ENCODE assay signal across 9 mouse cellular contexts in genomic region chr11:3864343-3864742, GRCm38 (mm10). TPM values are rescaled to one million over a fixed set of nuclear protein-coding genes. Genes with fewer than 3 reads are reported as not detected.
DNase-seq lines count a peak whose midpoint lies in the region; ATAC-seq and TF ChIP-seq lines count a peak whose summit lies in the region.
"Had no signal": no experiment of that assay in that cellular context is flagged by ENCODE, and none has a peak within 500 bp of the region (broad histone marks: within the 10 kb centered on the region; RNA-seq: fewer than 3 reads in every experiment).

No protein-coding gene starts in this region.

- peak overlapping the region; percentile 59 for H3K4me3 ChIP-seq in heart, embryonic 13.5 days
- H3K4me3 ChIP-seq in embryonic facial prominence, embryonic 11.5 days (ENCODE audit: low read depth, low read length): peak overlapping the region; percentile 48
- H3K4me3 ChIP-seq in midbrain, postnatal 0 days (ENCODE audit: low read depth, low read length): peak overlapping the region; percentile 45

- no peak for ATAC-seq in heart, embryonic 13.5 days (ENCODE audit: extremely low read depth, insufficient number of reproducible peaks, low FRiP score, low TSS enrichment)
- no peak for ATAC-seq in embryonic facial prominence, embryonic 11.5 days (replicated peaks; ENCODE audit: insufficient number of reproducible peaks, low FRiP score, low TSS enrichment, low read depth)
- peak; percentile 53; the same call in 1 of the 2 replicates for ATAC-seq in midbrain, postnatal 0 days (ENCODE audit: low FRiP score)
- no peak for ATAC-seq in cerebellum, adult (ENCODE audit: insufficient number of reproducible peaks, low FRiP score, low TSS enrichment)

- peaks cover 55% of the 10 kb centered on the region for H3K27me3 ChIP-seq in heart, embryonic 13.5 days (replicated peaks)
- H3K27me3 ChIP-seq in embryonic facial prominence, embryonic 11.5 days (ENCODE audit: control insufficient read depth, insufficient read depth, low read length): peaks cover 7% of the 10 kb centered on the region; the same call in 1 of the 2 replicates
- no peaks in the 10 kb centered on the region for H3K27me3 ChIP-seq in midbrain, postnatal 0 days (ENCODE audit: insufficient read depth, low read length)

- peaks cover 16% of the 10 kb centered on the region for H3K4me1 ChIP-seq in heart, embryonic 13.5 days
- H3K4me1 ChIP-seq in embryonic facial prominence, embryonic 11.5 days (ENCODE audit: control insufficient read depth, insufficient read depth, low read length): peaks cover 3% of the 10 kb centered on the region; the same call in 1 of the 2 replicates
- peaks cover 4% of the 10 kb centered on the region; the same call in 1 of the 2 replicates for H3K4me1 ChIP-seq in midbrain, postnatal 0 days (ENCODE audit: insufficient read depth, low read length)

- no peaks in the 10 kb centered on the region for H3K9me3 ChIP-seq in heart, embryonic 13.5 days
- no peaks in the 10 kb centered on the region for H3K9me3 ChIP-seq in embryonic facial prominence, embryonic 11.5 days (replicated peaks; ENCODE audit: control insufficient read depth, low read length)
- H3K9me3 ChIP-seq in midbrain, postnatal 0 days (ENCODE audit: low read length): no peaks in the 10 kb centered on the region

- 42% methylated on average over 6 of the region's 6 CpGs for WGBS in heart, embryonic 13.5 days
- WGBS in embryonic facial prominence, embryonic 11.5 days: 37% methylated on average over 6 of the region's 6 CpGs
- 32% methylated on average over 6 of the region's 6 CpGs for WGBS in midbrain, postnatal 0 days

- no peak for DNase-seq in heart, adult 9 months (ENCODE audit: low spot score in 2 of 2)
- peak; percentile 26 for DNase-seq in embryonic facial prominence, embryonic 11.5 days (ENCODE audit: low spot score)
- DNase-seq in kidney, adult 9 months: peak; percentile 39
- peak; percentile 41 for DNase-seq in midbrain, postnatal 0 days (ENCODE audit: low spot score)
- DNase-seq in layer of hippocampus, adult 18-20 months (ENCODE audit: low spot score in 2 of 2): no peak
- no peak for DNase-seq in right cerebral cortex, postnatal 25 days

- no peaks in the 10 kb centered on the region for H3K36me3 ChIP-seq in heart, embryonic 13.5 days
- H3K36me3 ChIP-seq in embryonic facial prominence, embryonic 11.5 days (replicated peaks; ENCODE audit: control insufficient read depth, insufficient read depth, low read depth, low read length): no peaks in the 10 kb centered on the region
- no peaks in the 10 kb centered on the region for H3K36me3 ChIP-seq in midbrain, postnatal 0 days (ENCODE audit: insufficient read depth, low read length)

- no peak overlapping the region for H3K9ac ChIP-seq in heart, embryonic 13.5 days
- peak overlapping the region; percentile 50; the same call in 1 of the 2 replicates for H3K9ac ChIP-seq in embryonic facial prominence, embryonic 11.5 days (replicated peaks; ENCODE audit: low read length)
- no peak overlapping the region for H3K9ac ChIP-seq in midbrain, postnatal 0 days (replicated peaks; ENCODE audit: low read length, poor library complexity, severe bottlenecking)

- H3K27ac ChIP-seq in heart, embryonic 13.5 days (replicated peaks): no peak overlapping the region
- H3K27ac ChIP-seq in embryonic facial prominence, embryonic 11.5 days (replicated peaks; ENCODE audit: low read depth, low read length): no peak overlapping the region
- H3K27ac ChIP-seq in midbrain, postnatal 0 days (ENCODE audit: low read depth, low read length): no peak overlapping the region

- no peak for TF ChIP-seq CTCF in midbrain, postnatal 0 days (IDR thresholded peaks at IDR 0.05)

- H3K4me2 ChIP-seq in heart, embryonic 13.5 days: peak overlapping the region; percentile 88
- peak overlapping the region; percentile 80 for H3K4me2 ChIP-seq in embryonic facial prominence, embryonic 11.5 days (ENCODE audit: low read depth, low read length)
- peak overlapping the region; percentile 78 for H3K4me2 ChIP-seq in midbrain, postnatal 0 days (ENCODE audit: low read depth, low read length, poor library complexity, severe bottlenecking)

RNA-seq across cellular contexts. Expression of gene Osbp2, which starts 0.6 kb away (rescaled TPM):
- 0.33 TPM in 2 replicates for polyA plus RNA-seq in heart, embryonic 13.5 days (2015; fragmentation: Nextera tagmentation; extraction: Ambion mirVana)
- polyA plus RNA-seq in embryonic facial prominence, embryonic 11.5 days (2014; fragmentation: Nextera tagmentation; extraction: Ambion mirVana): 0.55 and 0.85 TPM in 2 replicates
- 67.2 and 96.0 TPM in 2 replicates for total RNA-seq in midbrain, postnatal 0 days (2014; rRNA removed)
- 51.8 and 52.5 TPM in 2 replicates for polyA plus RNA-seq in midbrain, postnatal 0 days (2015; fragmentation: Nextera tagmentation; extraction: Ambion mirVana)
- 10 to 100 TPM; 72.7 to 75.4 TPM for total RNA-seq in layer of hippocampus, adult 18-20 months (2021)
- total RNA-seq: neutrophil, adult 5-6 weeks had no signal

RNA-seq across cellular contexts. Expression of gene 4921536K21Rik, which starts 30.6 kb away (rescaled TPM):
- 0.08 and 0.11 TPM in 2 replicates for polyA plus RNA-seq in heart, embryonic 13.5 days (2015; fragmentation: Nextera tagmentation; extraction: Ambion mirVana)
- polyA plus RNA-seq in embryonic facial prominence, embryonic 11.5 days (2014; fragmentation: Nextera tagmentation; extraction: Ambion mirVana): 0.21 TPM in 2 replicates
- 0.49 and 0.61 TPM in 2 replicates for total RNA-seq in midbrain, postnatal 0 days (2014; rRNA removed)
- 0.28 and 0.41 TPM in 2 replicates for polyA plus RNA-seq in midbrain, postnatal 0 days (2015; fragmentation: Nextera tagmentation; extraction: Ambion mirVana)
- total RNA-seq in layer of hippocampus, adult 18-20 months (2021): under 1 TPM; 0.20 to 0.67 TPM

RNA-seq across cellular contexts. Expression of gene Dusp18, which starts 30.7 kb away (rescaled TPM):
- polyA plus RNA-seq in heart, embryonic 13.5 days (2015; fragmentation: Nextera tagmentation; extraction: Ambion mirVana): 9.7 and 10.7 TPM in 2 replicates
- 13.2 and 13.9 TPM in 2 replicates for polyA plus RNA-seq in embryonic facial prominence, embryonic 11.5 days (2014; fragmentation: Nextera tagmentation; extraction: Ambion mirVana)
- 20.7 and 23.7 TPM in 2 replicates for total RNA-seq in midbrain, postnatal 0 days (2014; rRNA removed)
- 20.5 and 24.1 TPM in 2 replicates for polyA plus RNA-seq in midbrain, postnatal 0 days (2015; fragmentation: Nextera tagmentation; extraction: Ambion mirVana)
- 10 to 100 TPM; 21.2 to 23.8 TPM for total RNA-seq in layer of hippocampus, adult 18-20 months (2021)

RNA-seq across cellular contexts. Expression of gene Slc35e4, which starts 50.1 kb away (rescaled TPM):
- 4.7 and 4.9 TPM in 2 replicates for polyA plus RNA-seq in heart, embryonic 13.5 days (2015; fragmentation: Nextera tagmentation; extraction: Ambion mirVana)
- polyA plus RNA-seq in embryonic facial prominence, embryonic 11.5 days (2014; fragmentation: Nextera tagmentation; extraction: Ambion mirVana): 2.0 and 2.1 TPM in 2 replicates
- total RNA-seq in midbrain, postnatal 0 days (2014; rRNA removed): 48.2 and 56.5 TPM in 2 replicates
- 27.3 and 27.4 TPM in 2 replicates for polyA plus RNA-seq in midbrain, postnatal 0 days (2015; fragmentation: Nextera tagmentation; extraction: Ambion mirVana)
- total RNA-seq in layer of hippocampus, adult 18-20 months (2021): 10 to 100 TPM; 17.8 to 18.5 TPM

Comparison
In these comparisons a context has a peak if more than half of its experiments do, and no peak if none do; other contexts are left out.
1. DNase-seq: peak in embryonic facial prominence, embryonic 11.5 days (single experiment), kidney, adult 9 months (single experiment) and midbrain, postnatal 0 days (single experiment); none in heart, adult 9 months (0 of 2), layer of hippocampus, adult 18-20 months (0 of 2) and right cerebral cortex, postnatal 25 days (single experiment).
2. RNA of gene Osbp2, which starts 0.6 kb away (polyA plus RNA-seq): 51.8 to 52.5 TPM in midbrain, postnatal 0 days; 0.55 to 0.85 TPM in embryonic facial prominence, embryonic 11.5 days and 0.33 TPM in heart, embryonic 13.5 days; every median in the first group is over 10 times any median in the second.
3. Peak in every context shown above with its lines, with median percentiles within 50 percentile points of each other: H3K4me2 ChIP-seq and H3K4me3 ChIP-seq.